Mouse (Mus musculus) heart, postnatal 0 days (tissue): ENCODE measurements at regions not wholly inside any gene's neighbourhood (a gene's known extent, or its start where the extent isn't known, plus 50 kb on each side); places are given as distances from the start of the nearest gene placed in this dataset.

ENCODE experiments used
- CTCF ChIP-seq: IDR thresholded peaks from 2 replicates; pipeline ENCODE4 v1.5.1; 2016; ENCODE audit warnings: antibody characterized with exemption, control low read depth, low read depth
- EP300 ChIP-seq: IDR thresholded peaks from 2 replicates; pipeline ENCODE4 v1.6.1; 2016; ENCODE audit warnings: antibody characterized with exemption, low read depth

GRCm38 (mm10) chr12:118621697-118622485 lies 224.2 kb upstream of the Sp8 start:
- TF ChIP-seq CTCF, result no peak
- TF ChIP-seq EP300, result no peak
